11 mouse cellular contexts compared by ENCODE assay signal in the genomic region with DNA sequence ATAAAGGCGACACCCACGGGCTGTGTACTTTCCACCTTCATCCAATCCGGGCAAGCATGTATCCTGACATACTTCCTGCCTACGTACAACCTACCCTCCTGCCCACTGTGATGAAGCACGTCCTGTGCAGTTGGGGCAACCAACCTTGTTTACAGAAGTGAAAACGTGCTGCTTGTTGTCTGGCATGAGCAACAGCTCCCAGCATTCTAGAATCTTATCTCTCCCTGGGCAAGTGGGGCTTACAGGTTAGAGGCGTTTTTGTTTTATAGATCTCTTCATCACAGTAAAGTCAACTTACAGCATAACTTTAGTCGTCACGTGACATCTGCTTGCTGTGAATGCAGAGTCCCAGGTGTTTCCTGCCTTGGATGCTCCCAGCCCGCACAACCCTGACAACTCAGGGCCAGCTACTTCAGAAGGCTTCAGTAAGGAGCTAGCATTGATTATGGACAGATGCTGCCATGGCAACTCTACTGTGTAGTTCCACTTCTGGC.
A peak's percentile ranks its signal among the peaks of the same experiment; 100 is the strongest.
DNase-seq lines count a peak whose midpoint lies in the region; ATAC-seq lines count a peak whose summit lies in the region.
"Had no signal": no experiment of that assay in that cellular context is flagged by ENCODE, and none has a peak within 500 bp of the region (broad histone marks: within the 10 kb centered on the region; RNA-seq: fewer than 3 reads in every experiment).

No protein-coding gene starts in this region.

- DNase-seq in heart, postnatal 25 days (ENCODE audit: low spot score): no peak
- DNase-seq in midbrain, embryonic 14.5 days: no peak
- peak; percentile 60 to 77 for DNase-seq in thymus, postnatal 36 days
- no peak for DNase-seq in Muller cell, postnatal 12 days (ENCODE audit: inconsistent ontology term)
- no peak for DNase-seq in ovary, postnatal 14 days (ENCODE audit: low spot score)
- DNase-seq: gastrocnemius, adult 2 months had no signal

- H3K27me3 ChIP-seq in heart, embryonic 16.5 days (ENCODE audit: control insufficient read depth, insufficient read depth, low read length): no peaks in the 10 kb centered on the region; the same call in 1 of the 2 replicates
- no peaks in the 10 kb centered on the region for H3K27me3 ChIP-seq in midbrain, embryonic 16.5 days (ENCODE audit: control insufficient read depth, insufficient read depth, low read depth, low read length)
- H3K27me3 ChIP-seq in midbrain, embryonic 14.5 days (ENCODE audit: control insufficient read depth, insufficient read depth, low read length): no peaks in the 10 kb centered on the region
- H3K27me3 ChIP-seq: hindbrain, embryonic 15.5 days; midbrain, embryonic 12.5 days had no signal

- peak overlapping the region; percentile 51 for H3K27ac ChIP-seq in heart, embryonic 16.5 days (ENCODE audit: low read length)
- no peak overlapping the region for H3K27ac ChIP-seq in midbrain, embryonic 16.5 days (ENCODE audit: low read length)
- H3K27ac ChIP-seq in midbrain, embryonic 14.5 days (replicated peaks; ENCODE audit: low read depth, low read length): no peak overlapping the region
- H3K27ac ChIP-seq: gastrocnemius, adult 2 months; hindbrain, embryonic 15.5 days; midbrain, embryonic 12.5 days had no signal

- H3K9me3 ChIP-seq in heart, embryonic 16.5 days (replicated peaks; ENCODE audit: control insufficient read depth, low read length): no peaks in the 10 kb centered on the region
- H3K9me3 ChIP-seq in midbrain, embryonic 16.5 days (replicated peaks; ENCODE audit: control insufficient read depth, low read length, poor library complexity, severe bottlenecking): no peaks in the 10 kb centered on the region
- H3K9me3 ChIP-seq in midbrain, embryonic 14.5 days (ENCODE audit: control insufficient read depth, low read length): no peaks in the 10 kb centered on the region
- H3K9me3 ChIP-seq: hindbrain, embryonic 15.5 days; midbrain, embryonic 12.5 days had no signal

- WGBS in heart, embryonic 16.5 days: 53% methylated on average over 10 of the region's 10 CpGs
- 78% methylated on average over 10 of the region's 10 CpGs for WGBS in midbrain, embryonic 16.5 days
- WGBS in midbrain, embryonic 14.5 days: 84% methylated on average over 10 of the region's 10 CpGs

- peak overlapping the region; percentile 10; the same call in 1 of the 2 replicates for H3K4me2 ChIP-seq in heart, embryonic 16.5 days (ENCODE audit: low read depth, low read length)
- H3K4me2 ChIP-seq in midbrain, embryonic 16.5 days (ENCODE audit: low read length): no peak overlapping the region
- H3K4me2 ChIP-seq in midbrain, embryonic 14.5 days (ENCODE audit: low read length): no peak overlapping the region
- H3K4me2 ChIP-seq: hindbrain, embryonic 15.5 days; midbrain, embryonic 12.5 days had no signal

- no peaks in the 10 kb centered on the region for H3K36me3 ChIP-seq in heart, embryonic 16.5 days (ENCODE audit: control insufficient read depth, insufficient read depth)
- no peaks in the 10 kb centered on the region for H3K36me3 ChIP-seq in midbrain, embryonic 16.5 days (ENCODE audit: control insufficient read depth, insufficient read depth, low read length)
- H3K36me3 ChIP-seq in midbrain, embryonic 14.5 days (ENCODE audit: control insufficient read depth, insufficient read depth, low read length): no peaks in the 10 kb centered on the region
- H3K36me3 ChIP-seq: hindbrain, embryonic 15.5 days; midbrain, embryonic 12.5 days had no signal

- peaks cover 15% of the 10 kb centered on the region for H3K4me1 ChIP-seq in heart, embryonic 16.5 days (ENCODE audit: control insufficient read depth, insufficient read depth, low read length)
- H3K4me1 ChIP-seq in midbrain, embryonic 16.5 days (ENCODE audit: control insufficient read depth, insufficient read depth, low read length): peaks cover 2% of the 10 kb centered on the region; the same call in 1 of the 2 replicates
- H3K4me1 ChIP-seq in midbrain, embryonic 14.5 days (ENCODE audit: control insufficient read depth, insufficient read depth, low read length): no peaks in the 10 kb centered on the region

- ATAC-seq in heart, embryonic 16.5 days (replicated peaks; ENCODE audit: extremely low read depth, insufficient read depth, low FRiP score): peak; percentile 63
- ATAC-seq in midbrain, embryonic 16.5 days: peak; percentile 79
- ATAC-seq in midbrain, embryonic 14.5 days (ENCODE audit: low FRiP score, low TSS enrichment): no peak
- peak; percentile 61 for ATAC-seq in megakaryocyte progenitor cell, adult 5-6 weeks (replicated peaks; ENCODE audit: poor library complexity)

- no peak overlapping the region for H3K9ac ChIP-seq in heart, embryonic 16.5 days (ENCODE audit: low read length)
- H3K9ac ChIP-seq in midbrain, embryonic 16.5 days (ENCODE audit: low read depth, low read length): no peak overlapping the region
- H3K9ac ChIP-seq in midbrain, embryonic 14.5 days (replicated peaks; ENCODE audit: low read length): no peak overlapping the region
- H3K9ac ChIP-seq: hindbrain, embryonic 15.5 days; midbrain, embryonic 12.5 days had no signal

- no peak overlapping the region for H3K4me3 ChIP-seq in heart, embryonic 16.5 days (ENCODE audit: low read length)
- no peak overlapping the region for H3K4me3 ChIP-seq in midbrain, embryonic 16.5 days (ENCODE audit: low read depth, low read length)
- H3K4me3 ChIP-seq in midbrain, embryonic 14.5 days (replicated peaks; ENCODE audit: low read depth, low read length): no peak overlapping the region
- H3K4me3 ChIP-seq: gastrocnemius, adult 2 months; hindbrain, embryonic 15.5 days; midbrain, embryonic 12.5 days had no signal

- intact Hi-C loops in heart, postnatal 25 days (cut with DNase I): no loop called here

Comparison
In these comparisons a context has a peak if more than half of its experiments do, and no peak if none do; other contexts are left out.
1. DNase-seq: peak in thymus, postnatal 36 days (2 of 2); none in heart, postnatal 25 days (single experiment), midbrain, embryonic 14.5 days (single experiment), Muller cell, postnatal 12 days (single experiment) and ovary, postnatal 14 days (single experiment).